Mouse (Mus musculus) lung, adult 2 months (tissue): ENCODE measurements around the gene Gm45837. TPM values are rescaled to one million over a fixed set of nuclear protein-coding genes. Genes with fewer than 3 reads are reported as not detected.

Source experiments
- DNase-seq: peaks from one replicate; pipeline ENCODE4 v3.0.0; 2022
- H3K4me1 ChIP-seq: fragments of 200-500 bp; 2 replicates; pipeline ENCODE4 v1.6.1; 2011; ENCODE audit warnings: low read length; ENCODE audit not compliant: control insufficient read depth, insufficient read depth
- H3K4me3 ChIP-seq: fragments of 200-500 bp; replicated peaks from 2 replicates; pipeline ENCODE3; 2011; ENCODE audit warnings: low read depth, mild to moderate bottlenecking, control low read depth, low read length; ENCODE audit errors: extremely low read depth
- CTCF ChIP-seq: fragments of 200-500 bp; IDR thresholded peaks from 2 replicates; pipeline ENCODE4 v1.5.1; 2011; ENCODE audit warnings: mild to moderate bottlenecking, low read length, control low read depth; ENCODE audit not compliant: insufficient read depth
- POLR2A ChIP-seq: fragments of 200-500 bp; IDR thresholded peaks from 2 replicates; pipeline ENCODE4 v1.6.1; 2011; ENCODE audit warnings: low read depth, mild to moderate bottlenecking, control low read depth, low read length, borderline replicate concordance; ENCODE audit errors: extremely low read depth
- WGBS: fragments of 180-500 bp; shearing (Covaris S2); methylation state at CpG from one replicate; pipeline ENCODE4 v1.1.7; 2018; 5-methylcytosine and 5-hydroxymethylcytosine counted together
- polyA plus RNA-seq: library from polyadenylated mRNA; depleted of rRNA; stranded (reverse); fragments of >200 nt; gene quantifications from 2 replicates; pipeline ENCODE4 v1.2.3, GENCODE M21; 2012

Gm45837 gene
- polyA plus RNA-seq, 1 experiment = 1.7 TPM

GRCm38 (mm10) chr7:101377741-101378262 is 32.9 kb upstream of the Gm45837 start:
- WGBS = 6% methylated on average over 7 of the region's 7 CpGs
- H3K4me1 ChIP-seq = peaks cover 13% of the 10 kb centered on the region
- H3K4me3 ChIP-seq = peak overlapping the region; percentile 65
- TF ChIP-seq CTCF (no peak), POLR2A (peak; percentile 76; the same call in 1 of the 2 replicates)
- peak; percentile 84 for DNase-seq

GRCm38 (mm10) chr7:101378285-101378684 is 32.4 kb upstream of the Gm45837 start:
- WGBS = 27% methylated on average over 3 of the region's 3 CpGs
- TF ChIP-seq CTCF = no peak
- no peak for TF ChIP-seq POLR2A
- Histone ChIP-seq H3K4me1 (peaks cover 13% of the 10 kb centered on the region), H3K4me3 (peak overlapping the region; percentile 31)
- DNase-seq = peak; percentile 43

GRCm38 (mm10) chr7:101378796-101379465 is 31.8 kb upstream of the Gm45837 start:
- no peak for TF ChIP-seq POLR2A
- no peak for TF ChIP-seq CTCF
- peaks cover 13% of the 10 kb centered on the region for H3K4me1 ChIP-seq
- peak overlapping the region; percentile 27 for H3K4me3 ChIP-seq
- 41% methylated on average over 5 of the region's 5 CpGs for WGBS
- no peak for DNase-seq

GRCm38 (mm10) chr7:101379732-101380131 is 31.0 kb upstream of the Gm45837 start:
- no peak overlapping the region for H3K4me3 ChIP-seq
- WGBS = 53% methylated on average over 2 of the region's 2 CpGs
- no peak for DNase-seq
- TF ChIP-seq CTCF (no peak), POLR2A (no peak)
- H3K4me1 ChIP-seq = peaks cover 17% of the 10 kb centered on the region

GRCm38 (mm10) chr7:101381512-101381911 is 29.2 kb upstream of the Gm45837 start:
- 70% methylated on average over 6 of the region's 6 CpGs for WGBS
- H3K4me3 ChIP-seq = no peak overlapping the region
- TF ChIP-seq CTCF = no peak
- TF ChIP-seq POLR2A = no peak
- DNase-seq = no peak
- peaks cover 27% of the 10 kb centered on the region for H3K4me1 ChIP-seq

- 49% methylated on average over 8 of the region's 8 CpGs for WGBS
- TF ChIP-seq POLR2A (no peak), CTCF (no peak)
- no peak for DNase-seq
- Histone ChIP-seq H3K4me3 (no peak overlapping the region), H3K4me1 (peaks cover 26% of the 10 kb centered on the region)
Observed at GRCm38 (mm10) chr7:101382378-101382777, 28.3 kb upstream of the Gm45837 start.

- Histone ChIP-seq H3K4me1 (peaks cover 25% of the 10 kb centered on the region), H3K4me3 (no peak overlapping the region)
- DNase-seq = no peak
- TF ChIP-seq POLR2A = no peak
- TF ChIP-seq CTCF = no peak
- WGBS = 43% methylated on average over 3 of the region's 3 CpGs
Observed at GRCm38 (mm10) chr7:101383756-101384155, 26.9 kb upstream of the Gm45837 start.

GRCm38 (mm10) chr7:101384931-101385330 is 25.8 kb upstream of the Gm45837 start:
- DNase-seq = no peak
- Histone ChIP-seq H3K4me3 (peak overlapping the region; percentile 2), H3K4me1 (peaks cover 19% of the 10 kb centered on the region)
- WGBS = 32% methylated on average over 10 of the region's 10 CpGs
- TF ChIP-seq CTCF (no peak), POLR2A (no peak)

- TF ChIP-seq CTCF = no peak
- WGBS = 32% methylated on average over 6 of the region's 6 CpGs
- Histone ChIP-seq H3K4me1 (peaks cover 19% of the 10 kb centered on the region), H3K4me3 (peak overlapping the region; percentile 22)
- no peak for DNase-seq
Observed at GRCm38 (mm10) chr7:101385331-101385733, 25.4 kb upstream of the Gm45837 start.

- peak overlapping the region; percentile 6 for H3K4me3 ChIP-seq
- TF ChIP-seq CTCF (no peak), POLR2A (no peak)
- H3K4me1 ChIP-seq = peaks cover 19% of the 10 kb centered on the region
- DNase-seq = no peak
- WGBS = 55% methylated on average over 10 of the region's 10 CpGs
Observed at GRCm38 (mm10) chr7:101385866-101386452, 24.7 kb upstream of the Gm45837 start.
